Mouse (Mus musculus) right cerebral cortex, postnatal 10 days (tissue): ENCODE measurements at regions not wholly inside any gene's neighbourhood (a gene's known extent, or its start where the extent isn't known, plus 50 kb on each side); places are given as distances from the start of the nearest gene placed in this dataset.

Source experiments
- DNase-seq, 2 experiments: peaks; one replicate each; pipeline ENCODE4 v3.0.0; 2021; ENCODE audit warnings: low spot score in 2 of 2

DNA sequence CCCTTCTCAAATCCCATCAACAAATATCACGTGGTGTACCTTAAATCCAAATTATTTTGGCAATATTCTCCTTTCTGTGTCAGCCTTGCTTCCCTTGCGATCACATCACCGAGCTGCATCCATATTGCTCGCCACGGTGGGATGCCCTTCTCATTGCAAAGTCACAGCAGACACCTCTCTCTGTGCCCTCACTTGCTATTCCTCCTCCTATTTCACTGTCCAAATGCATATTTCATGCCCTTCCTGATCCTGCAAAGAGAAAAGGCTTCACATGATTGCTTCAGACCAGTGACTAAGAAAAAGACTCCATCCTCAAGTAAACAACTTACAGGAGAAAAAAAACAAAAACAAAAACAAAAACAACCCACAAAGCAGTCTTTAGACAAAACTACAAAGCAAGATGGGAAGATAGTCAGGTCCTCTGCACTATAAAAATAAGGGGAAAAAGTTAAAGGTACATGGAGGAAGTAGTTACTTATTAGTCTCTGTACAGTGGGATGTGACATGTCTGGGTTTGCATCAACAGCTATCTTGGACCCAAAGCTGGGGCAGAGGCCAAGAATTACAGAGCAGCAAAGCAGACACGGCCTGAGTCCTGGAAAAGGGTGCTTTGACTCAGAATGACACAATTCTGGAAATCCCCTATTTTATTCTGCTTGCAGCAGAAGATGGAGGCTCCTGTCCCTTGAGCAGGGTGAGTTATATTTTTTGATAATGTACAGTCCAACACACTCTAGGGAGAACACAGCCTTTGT is 349.3 kb downstream of the Zfp619 start:
- no peak for DNase-seq

DNA sequence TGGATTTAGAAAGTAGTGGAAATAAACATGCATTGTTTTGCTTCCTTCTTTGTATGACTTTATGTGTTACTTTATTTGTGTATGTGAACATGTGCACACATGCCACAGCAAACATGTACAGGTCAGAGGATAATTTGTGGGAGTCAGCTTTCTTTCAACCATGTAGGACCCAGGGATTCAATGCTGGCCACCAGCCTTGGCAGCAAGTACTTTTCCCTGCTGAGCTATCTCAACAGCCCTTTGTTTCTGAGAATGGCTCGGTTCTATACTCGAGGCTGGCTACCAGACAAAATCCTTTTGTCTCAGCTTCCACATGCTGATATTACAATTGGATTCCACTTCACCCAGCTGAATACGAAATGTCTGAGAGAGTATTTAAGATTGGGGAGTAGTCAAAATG is 349.9 kb downstream of the Zfp619 start:
- DNase-seq: no peak

DNA sequence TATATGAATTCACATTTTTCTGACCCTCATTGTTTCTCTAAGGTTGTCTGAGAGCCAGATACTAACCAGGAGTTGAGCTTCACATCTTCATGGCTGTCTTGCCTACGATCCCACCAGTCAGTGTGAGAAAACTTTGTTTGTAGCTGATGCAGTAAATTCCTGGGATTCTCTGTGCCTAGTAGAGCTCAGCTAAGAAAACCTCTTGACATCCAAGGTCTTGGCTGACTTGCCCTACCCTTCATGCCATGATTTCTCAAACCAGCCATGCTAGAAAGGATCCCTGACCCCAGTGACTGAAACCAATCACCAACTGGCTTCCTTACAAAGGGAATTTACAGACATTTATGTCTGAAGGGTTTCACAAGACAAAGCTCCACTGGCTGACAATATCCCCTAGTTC is 364.5 kb downstream of the Zfp619 start:
- DNase-seq: no peak

DNA sequence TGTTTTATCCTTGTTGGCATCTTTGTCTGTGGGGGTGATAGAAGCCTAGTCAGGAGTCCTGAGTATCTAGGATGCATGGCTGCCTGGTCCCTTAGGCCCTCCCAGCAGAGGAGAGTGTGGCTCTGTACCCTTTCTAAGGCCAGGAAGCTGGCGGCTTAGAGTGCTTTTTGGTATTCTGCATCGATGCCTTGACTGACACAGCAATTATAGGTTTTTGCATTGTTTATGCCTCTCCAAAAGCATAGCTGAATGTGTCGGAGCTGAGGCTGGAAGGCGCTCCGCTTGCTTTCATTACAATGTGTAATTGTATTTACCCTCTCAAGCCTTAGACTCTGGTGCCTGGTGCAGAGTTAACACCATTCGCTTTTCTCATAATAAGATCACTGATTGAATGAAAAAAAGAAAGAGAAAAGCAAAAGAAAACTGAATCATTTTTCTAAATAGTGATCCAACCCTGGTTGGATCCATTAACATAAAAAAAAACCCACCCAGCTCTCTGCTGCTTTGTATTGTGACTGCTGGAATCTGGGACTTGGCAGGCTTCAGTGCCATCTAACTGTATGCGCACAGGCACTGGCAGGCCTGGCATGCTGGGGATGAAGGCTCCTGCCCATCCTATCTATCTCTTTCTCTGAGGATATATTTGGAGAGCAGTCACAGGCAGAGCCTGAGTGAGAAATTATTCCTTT is 376.8 kb downstream of the Zfp619 start:
- peak; percentile 35 to 44 for DNase-seq

GRCm38 (mm10) chr7:39896918-39897317 is 379.4 kb downstream of the Zfp619 start:
- no peak for DNase-seq

- DNase-seq: peak in 1 of 2 experiments; percentile 19
These were observed 380.7 kb downstream of the Zfp619 start for GRCm38 (mm10) chr7:39898268-39898667.

- DNase-seq: no peak
These were observed 416.4 kb downstream of the Zfp619 start for GRCm38 (mm10) chr7:39933946-39934345.

- DNase-seq: no peak
These were observed 419.7 kb downstream of the Zfp619 start for GRCm38 (mm10) chr7:39937262-39937661.

DNA sequence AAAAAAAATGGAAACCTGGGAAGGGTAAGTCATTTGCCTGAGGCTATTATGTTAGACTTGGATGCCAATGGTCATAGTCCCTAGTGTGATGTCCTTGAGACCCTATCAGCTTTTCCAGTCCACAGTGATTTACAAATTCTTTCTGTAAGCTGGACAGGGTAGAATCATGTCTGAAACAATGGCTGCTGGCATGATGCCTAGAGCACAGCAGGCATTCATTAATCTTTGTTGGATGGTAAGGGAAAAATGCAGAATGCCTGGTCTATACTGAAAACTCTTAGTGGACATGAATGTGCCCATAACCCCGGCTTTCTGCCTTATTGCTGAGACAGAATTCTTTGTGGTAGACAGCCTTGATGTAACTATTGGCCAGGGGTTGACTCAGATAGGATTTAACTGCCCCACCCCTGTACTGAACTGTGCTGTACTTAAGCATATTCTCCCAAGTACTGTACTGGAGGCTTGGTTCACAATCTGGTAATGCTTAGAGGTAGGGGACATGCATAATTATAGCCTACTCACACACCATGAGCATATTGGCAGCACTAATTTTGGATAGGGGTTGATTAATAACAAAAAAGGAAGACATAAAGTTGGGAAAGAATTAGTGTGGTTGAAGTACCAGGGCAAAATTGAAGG is 424.8 kb downstream of the Zfp619 start:
- DNase-seq: peak; percentile 23

- DNase-seq: no peak
These were observed 436.5 kb downstream of the Zfp619 start for GRCm38 (mm10) chr7:39954110-39954509.

DNA sequence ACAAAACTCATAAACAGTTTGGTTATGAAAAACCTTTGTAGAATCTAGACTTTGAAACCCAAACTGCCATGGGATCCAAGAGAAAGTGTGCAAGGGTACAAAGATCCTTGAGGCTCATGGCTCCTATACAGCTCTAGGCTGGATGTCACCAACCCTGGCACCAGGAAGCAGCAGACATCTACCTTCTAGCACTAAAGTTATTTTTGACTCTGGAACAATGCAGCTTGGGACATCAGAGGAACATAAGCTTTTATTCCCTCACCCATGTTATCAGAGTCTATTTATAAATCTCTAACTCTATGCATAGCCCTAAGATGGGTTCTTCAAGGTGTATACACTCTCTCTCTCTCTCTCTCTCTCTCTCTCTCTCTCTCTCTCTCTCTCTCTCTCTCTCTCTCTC is 437.4 kb downstream of the Zfp619 start:
- no peak for DNase-seq

GRCm38 (mm10) chr7:39978121-39978520 is 460.6 kb downstream of the Zfp619 start:
- no peak for DNase-seq

DNA sequence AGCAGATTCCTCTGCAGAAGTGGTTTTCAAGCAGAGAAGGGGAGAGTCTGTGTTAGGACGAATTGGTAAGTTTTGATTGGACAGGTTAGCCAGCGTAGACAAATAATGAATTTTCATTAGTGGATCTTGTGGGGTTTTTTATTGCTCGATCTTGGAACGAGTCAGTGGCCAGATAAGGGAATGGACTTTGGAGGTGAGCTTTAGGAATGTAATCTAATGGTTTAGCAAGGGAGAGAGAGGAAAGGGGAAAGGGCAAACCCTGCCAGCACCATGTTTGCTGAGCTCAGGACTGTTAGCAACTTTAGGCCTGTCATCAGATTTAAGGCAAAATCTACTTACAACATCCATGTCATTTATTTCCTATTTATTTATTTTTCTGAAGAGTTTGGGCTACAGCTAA is 464.1 kb downstream of the Zfp619 start:
- no peak for DNase-seq
